Mouse (Mus musculus): ENCODE measurements around the gene Kcne1l. TPM values are rescaled to one million over a fixed set of nuclear protein-coding genes. Genes with fewer than 3 reads are reported as not detected.

Kcne1l gene
- polyA plus RNA-seq, 1 experiment from 2014 or later: 20.5 TPM

GRCm38 (mm10) chrX:142305010-142305868 is 855 bp downstream of the Kcne1l start:
- H3K4me1 ChIP-seq (ENCODE audit: control insufficient read depth, insufficient read depth, low read length): no peaks in the 10 kb centered on the region
- H3K9ac ChIP-seq (replicated peaks; ENCODE audit: low read length): peak overlapping the region; percentile 37
- 26% methylated on average over 33 of the region's 35 CpGs for WGBS
- no peaks in the 10 kb centered on the region for H3K36me3 ChIP-seq (replicated peaks; ENCODE audit: control insufficient read depth, insufficient read depth, low read depth, low read length)
- no peaks in the 10 kb centered on the region for H3K9me3 ChIP-seq (replicated peaks; ENCODE audit: control insufficient read depth, low read length)
- H3K27ac ChIP-seq (replicated peaks; ENCODE audit: low read depth, low read length): no peak overlapping the region
- H3K4me2 ChIP-seq (ENCODE audit: low read depth, low read length): peak overlapping the region; percentile 54
- DNase-seq (ENCODE audit: low spot score) (peak; percentile 1), ATAC-seq (replicated peaks; ENCODE audit: insufficient number of reproducible peaks, low FRiP score, low TSS enrichment, low read depth) (peak; percentile 36; the same call in 1 of the 2 replicates)
- H3K27me3 ChIP-seq (ENCODE audit: control insufficient read depth, insufficient read depth, low read length): 0 out of 2 replicates have a peak, but pooled peaks cover 2% of the 10 kb centered on the region
- peak overlapping the region; percentile 21 for H3K4me3 ChIP-seq (ENCODE audit: low read depth, low read length)

GRCm38 (mm10) chrX:142304592-142304991 is 1.5 kb downstream of the Kcne1l start:
- H3K9ac ChIP-seq (replicated peaks; ENCODE audit: low read length): no peak overlapping the region
- H3K4me1 ChIP-seq (ENCODE audit: control insufficient read depth, insufficient read depth, low read length): no peaks in the 10 kb centered on the region
- ATAC-seq (replicated peaks; ENCODE audit: insufficient number of reproducible peaks, low FRiP score, low TSS enrichment, low read depth) (no peak), DNase-seq (ENCODE audit: low spot score) (no peak)
- H3K9me3 ChIP-seq (replicated peaks; ENCODE audit: control insufficient read depth, low read length): no peaks in the 10 kb centered on the region
- 0 out of 2 replicates have a peak, but pooled peaks cover 2% of the 10 kb centered on the region for H3K27me3 ChIP-seq (ENCODE audit: control insufficient read depth, insufficient read depth, low read length)
- H3K4me2 ChIP-seq (ENCODE audit: low read depth, low read length): no peak overlapping the region
- H3K27ac ChIP-seq (replicated peaks; ENCODE audit: low read depth, low read length): no peak overlapping the region
- no peaks in the 10 kb centered on the region for H3K36me3 ChIP-seq (replicated peaks; ENCODE audit: control insufficient read depth, insufficient read depth, low read depth, low read length)
- no peak overlapping the region for H3K4me3 ChIP-seq (ENCODE audit: low read depth, low read length)

- Histone ChIP-seq H3K9me3 (replicated peaks; ENCODE audit: control insufficient read depth, low read length) (no peaks in the 10 kb centered on the region), H3K36me3 (replicated peaks; ENCODE audit: control insufficient read depth, insufficient read depth, low read depth, low read length) (no peaks in the 10 kb centered on the region), H3K27ac (replicated peaks; ENCODE audit: low read depth, low read length) (no peak overlapping the region), H3K4me1 (ENCODE audit: control insufficient read depth, insufficient read depth, low read length) (no peaks in the 10 kb centered on the region), H3K27me3 (ENCODE audit: control insufficient read depth, insufficient read depth, low read length) (0 out of 2 replicates have a peak, but pooled peaks cover 2% of the 10 kb centered on the region), H3K4me3 (ENCODE audit: low read depth, low read length) (no peak overlapping the region), H3K9ac (replicated peaks; ENCODE audit: low read length) (no peak overlapping the region), H3K4me2 (ENCODE audit: low read depth, low read length) (no peak overlapping the region)
- no peak for ATAC-seq (replicated peaks; ENCODE audit: insufficient number of reproducible peaks, low FRiP score, low TSS enrichment, low read depth)
- DNase-seq (ENCODE audit: low spot score): no peak
- WGBS: 54% methylated on average over 2 of the region's 2 CpGs
These were observed 2.6 kb downstream of the Kcne1l start for GRCm38 (mm10) chrX:142303456-142303855.

GRCm38 (mm10) chrX:142285905-142286304 is 20.2 kb downstream of the Kcne1l start:
- no peak overlapping the region for H3K27ac ChIP-seq (replicated peaks; ENCODE audit: low read depth, low read length)
- H3K4me1 ChIP-seq (ENCODE audit: control insufficient read depth, insufficient read depth, low read length): no peaks in the 10 kb centered on the region
- H3K9ac ChIP-seq (replicated peaks; ENCODE audit: low read length): no peak overlapping the region
- 48% methylated on average over 5 of the region's 5 CpGs for WGBS
- DNase-seq (ENCODE audit: low spot score) (peak; percentile 15), ATAC-seq (replicated peaks; ENCODE audit: insufficient number of reproducible peaks, low FRiP score, low TSS enrichment, low read depth) (no peak)
- no peaks in the 10 kb centered on the region for H3K36me3 ChIP-seq (replicated peaks; ENCODE audit: control insufficient read depth, insufficient read depth, low read depth, low read length)
- no peak overlapping the region for H3K4me3 ChIP-seq (ENCODE audit: low read depth, low read length)
- no peak overlapping the region for H3K4me2 ChIP-seq (ENCODE audit: low read depth, low read length)
- no peaks in the 10 kb centered on the region for H3K27me3 ChIP-seq (ENCODE audit: control insufficient read depth, insufficient read depth, low read length)
- H3K9me3 ChIP-seq (replicated peaks; ENCODE audit: control insufficient read depth, low read length): no peaks in the 10 kb centered on the region

- DNase-seq (ENCODE audit: low spot score): no peak
- Histone ChIP-seq H3K27me3 (ENCODE audit: control insufficient read depth, insufficient read depth, low read length) (no peaks in the 10 kb centered on the region), H3K4me1 (ENCODE audit: control insufficient read depth, insufficient read depth, low read length) (no peaks in the 10 kb centered on the region), H3K4me2 (ENCODE audit: low read depth, low read length) (no peak overlapping the region), H3K9ac (replicated peaks; ENCODE audit: low read length) (no peak overlapping the region), H3K27ac (replicated peaks; ENCODE audit: low read depth, low read length) (no peak overlapping the region), H3K36me3 (replicated peaks; ENCODE audit: control insufficient read depth, insufficient read depth, low read depth, low read length) (no peaks in the 10 kb centered on the region), H3K9me3 (replicated peaks; ENCODE audit: control insufficient read depth, low read length) (no peaks in the 10 kb centered on the region), H3K4me3 (ENCODE audit: low read depth, low read length) (no peak overlapping the region)
- WGBS: 51% methylated on average over 3 of the region's 3 CpGs
- no peak for ATAC-seq (replicated peaks; ENCODE audit: insufficient number of reproducible peaks, low FRiP score, low TSS enrichment, low read depth)
These were observed 29.5 kb downstream of the Kcne1l start for GRCm38 (mm10) chrX:142276573-142276972.

GRCm38 (mm10) chrX:142276031-142276430 is 30.1 kb downstream of the Kcne1l start:
- DNase-seq (ENCODE audit: low spot score) (no peak), ATAC-seq (replicated peaks; ENCODE audit: insufficient number of reproducible peaks, low FRiP score, low TSS enrichment, low read depth) (no peak)
- no peak overlapping the region for H3K9ac ChIP-seq (replicated peaks; ENCODE audit: low read length)
- no peak overlapping the region for H3K4me3 ChIP-seq (ENCODE audit: low read depth, low read length)
- no peaks in the 10 kb centered on the region for H3K27me3 ChIP-seq (ENCODE audit: control insufficient read depth, insufficient read depth, low read length)
- no peak overlapping the region for H3K27ac ChIP-seq (replicated peaks; ENCODE audit: low read depth, low read length)
- no peaks in the 10 kb centered on the region for H3K36me3 ChIP-seq (replicated peaks; ENCODE audit: control insufficient read depth, insufficient read depth, low read depth, low read length)
- H3K4me1 ChIP-seq (ENCODE audit: control insufficient read depth, insufficient read depth, low read length): no peaks in the 10 kb centered on the region
- H3K9me3 ChIP-seq (replicated peaks; ENCODE audit: control insufficient read depth, low read length): no peaks in the 10 kb centered on the region
- whole genome bisulfite sequencing: 82% methylated on average over 3 of the region's 3 CpGs
- no peak overlapping the region for H3K4me2 ChIP-seq (ENCODE audit: low read depth, low read length)

Other genes with a start within 250 kb of the Kcne1l start
- 0.03 TPM in 2 replicates for gene Gucy2f, start 109.4 kb downstream of the Kcne1l start, polyA plus RNA-seq (2014; fragmentation: Nextera tagmentation; extraction: Ambion mirVana)
- gene Nxt2, start 79.5 kb downstream of the Kcne1l start, polyA plus RNA-seq (2014; fragmentation: Nextera tagmentation; extraction: Ambion mirVana): 13.3 and 13.9 TPM in 2 replicates
- gene Acsl4, start 84.2 kb upstream of the Kcne1l start, polyA plus RNA-seq (2014; fragmentation: Nextera tagmentation; extraction: Ambion mirVana): 16.9 and 19.7 TPM in 2 replicates

Data from embryonic facial prominence, embryonic 11.5 days (tissue).